Mouse (Mus musculus) forebrain, postnatal 0 days (tissue): ENCODE measurements around the gene Tmbim6. TPM values are rescaled to one million over a fixed set of nuclear protein-coding genes. Genes with fewer than 3 reads are reported as not detected.

Experiments
- ATAC-seq: fragments of 200-750 bp; cut with Nextera tagmentation; 2 replicates; pipeline ENCODE4 v1.8.0; 2017; ENCODE audit warnings: mild to moderate bottlenecking, moderate library complexity
- DNase-seq: peaks from one replicate; pipeline ENCODE4 v3.0.0-alpha.2; 2015
- H3K27ac ChIP-seq: fragments of 300-500 bp; sonication (generic); 2 replicates; pipeline ENCODE4 v1.5.1; 2014; ENCODE audit warnings: low read depth, mild to moderate bottlenecking, antibody characterized with exemption, low read length, moderate library complexity, mixed read lengths
- H3K27me3 ChIP-seq: fragments of 300-500 bp; sonication (generic); 2 replicates; pipeline ENCODE4 v1.6.1; 2014; ENCODE audit warnings: mild to moderate bottlenecking, low read length, mixed read lengths; ENCODE audit not compliant: insufficient read depth
- H3K36me3 ChIP-seq: fragments of 300-500 bp; sonication (generic); 2 replicates; pipeline ENCODE4 v1.6.1; 2014; ENCODE audit warnings: mild to moderate bottlenecking, moderate library complexity; ENCODE audit not compliant: insufficient read depth
- H3K4me1 ChIP-seq: fragments of 300-500 bp; sonication (generic); 2 replicates; pipeline ENCODE4 v1.6.1; 2014; ENCODE audit warnings: antibody characterized with exemption; ENCODE audit not compliant: insufficient read depth
- H3K4me2 ChIP-seq: fragments of 300-500 bp; sonication (generic); 2 replicates; pipeline ENCODE4 v1.6.1; 2014; ENCODE audit warnings: low read depth, mild to moderate bottlenecking, moderate library complexity
- H3K4me3 ChIP-seq: fragments of 300-500 bp; sonication (generic); 2 replicates; pipeline ENCODE4 v1.5.1; 2014; ENCODE audit warnings: low read depth, low read length, mixed read lengths
- H3K9ac ChIP-seq: fragments of 300-500 bp; sonication (generic); 2 replicates; pipeline ENCODE4 v1.6.1; 2014; ENCODE audit warnings: mild to moderate bottlenecking
- H3K9me3 ChIP-seq: fragments of 300-500 bp; sonication (generic); 2 replicates; pipeline ENCODE4 v1.6.1; 2016; ENCODE audit warnings: low read length
- CTCF ChIP-seq: sonication (generic); IDR thresholded peaks from 2 replicates; pipeline ENCODE4 v1.5.1; 2016; ENCODE audit warnings: antibody characterized with exemption, control low read depth, low read depth
- WGBS: fragments of 180-500 bp; shearing (Covaris S2); extraction: QIAGEN DNeasy Blood & Tissue Kit; methylation state at CpG from one replicate; pipeline ENCODE4 v1.1.7; 2014; 5-methylcytosine and 5-hydroxymethylcytosine counted together
- polyA plus RNA-seq: library from polyadenylated mRNA; unstranded; fragments of >200 nt; fragmentation: Nextera tagmentation; extraction: Ambion mirVana; gene quantifications from 2 replicates; pipeline ENCODE4 v1.2.1, GENCODE M21; 2015
- total RNA-seq: library from RNA; depleted of rRNA; stranded (reverse); fragments of >200 nt; gene quantifications from 2 replicates; pipeline ENCODE4 v1.2.3, GENCODE M21; 2014

Tmbim6 gene
- total and polyA plus RNA-seq, 2 experiments from 2014 or later = 234 to 312 TPM

DNA sequence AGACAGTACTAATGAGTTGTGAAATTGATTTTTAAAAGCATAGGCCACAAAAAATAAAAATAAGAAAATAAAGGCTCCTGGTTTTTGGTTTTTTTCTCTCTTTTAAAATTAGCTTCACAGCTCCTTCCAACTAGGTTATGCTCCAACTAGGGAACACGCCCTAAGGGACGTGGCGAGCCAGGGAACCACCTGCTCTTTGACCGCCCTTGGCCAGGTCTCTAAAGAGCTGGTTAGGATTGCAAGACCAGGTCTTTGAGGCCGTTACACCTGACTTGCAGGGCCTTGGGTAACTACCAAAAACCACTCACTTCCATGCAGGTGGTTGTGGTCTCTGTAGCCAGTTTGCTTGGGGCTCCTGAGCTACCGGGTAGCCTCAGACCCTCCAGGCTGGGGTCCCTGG is 707 bp upstream of the Tmbim6 start:
- TF ChIP-seq CTCF = no peak
- no peaks in the 10 kb centered on the region for H3K9me3 ChIP-seq
- DNase-seq (no peak), ATAC-seq (no peak)
- peaks cover 21% of the 10 kb centered on the region for H3K4me1 ChIP-seq
- H3K9ac ChIP-seq = peak overlapping the region; percentile 82; the same call in 1 of the 2 replicates
- peak overlapping the region; percentile 68 for H3K4me3 ChIP-seq
- H3K36me3 ChIP-seq = no peaks in the 10 kb centered on the region
- 77% methylated on average over 6 of the region's 6 CpGs for WGBS
- peak overlapping the region; percentile 61 for H3K4me2 ChIP-seq
- peak overlapping the region; percentile 70 for H3K27ac ChIP-seq
- no peaks in the 10 kb centered on the region for H3K27me3 ChIP-seq

- peak overlapping the region; percentile 82 for H3K9ac ChIP-seq
These were observed 937 bp downstream of the Tmbim6 start for GRCm38 (mm10) chr15:99393386-99394252.

GRCm38 (mm10) chr15:99396462-99396861 is 3.8 kb downstream of the Tmbim6 start:
- TF ChIP-seq CTCF = no peak
- Histone ChIP-seq H3K36me3 (no peaks in the 10 kb centered on the region), H3K4me3 (no peak overlapping the region), H3K27me3 (no peaks in the 10 kb centered on the region), H3K27ac (no peak overlapping the region), H3K9me3 (no peaks in the 10 kb centered on the region), H3K4me2 (no peak overlapping the region), H3K9ac (no peak overlapping the region), H3K4me1 (peaks cover 21% of the 10 kb centered on the region)
- ATAC-seq = no peak
- WGBS = 80% methylated on average over 1 of the region's 1 CpGs
- no peak for DNase-seq

More at GRCm38 (mm10) chr15:99393386-99394252, 937 bp downstream of the Tmbim6 start:
- Histone ChIP-seq H3K4me3 (peak overlapping the region; percentile 68), H3K4me1 (peaks cover 21% of the 10 kb centered on the region), H3K27ac (peak overlapping the region; percentile 93), H3K9me3 (no peaks in the 10 kb centered on the region), H3K36me3 (no peaks in the 10 kb centered on the region), H3K4me2 (peak overlapping the region; percentile 85), H3K27me3 (no peaks in the 10 kb centered on the region)
- TF ChIP-seq CTCF = no peak
- WGBS = 9% methylated on average over 24 of the region's 24 CpGs
- peak; percentile 6 for ATAC-seq
- no peak for DNase-seq

DNA sequence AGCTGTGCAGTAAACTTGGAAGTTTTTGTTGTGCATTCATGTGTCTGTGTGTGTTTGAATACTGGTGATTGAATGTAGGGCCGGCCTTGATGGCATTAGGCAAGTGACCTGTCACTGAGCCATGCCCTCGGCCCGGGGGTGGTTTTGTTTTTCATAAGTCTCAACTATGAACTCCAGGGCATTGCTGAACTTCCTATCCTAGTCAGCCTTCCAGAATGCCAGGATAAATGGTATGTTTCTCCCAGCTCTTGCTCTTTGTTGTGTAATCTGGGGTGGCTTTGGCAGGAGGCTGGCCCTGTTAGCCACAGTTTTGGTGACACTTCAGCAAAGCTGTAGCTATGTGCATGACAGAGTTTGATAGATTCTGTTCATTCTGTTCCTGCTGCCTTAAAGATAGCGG is 4.2 kb downstream of the Tmbim6 start:
- WGBS = 61% methylated on average over 4 of the region's 4 CpGs
- no peak for TF ChIP-seq CTCF
- no peak overlapping the region for H3K4me3 ChIP-seq
- H3K9me3 ChIP-seq = no peaks in the 10 kb centered on the region
- DNase-seq = no peak
- H3K4me1 ChIP-seq = peaks cover 21% of the 10 kb centered on the region
- no peaks in the 10 kb centered on the region for H3K27me3 ChIP-seq
- H3K4me2 ChIP-seq = no peak overlapping the region
- no peak for ATAC-seq
- 0 out of 2 replicates have a peak, but pooled peaks cover under 1% of the 10 kb centered on the region for H3K36me3 ChIP-seq
- H3K27ac ChIP-seq = no peak overlapping the region
- no peak overlapping the region for H3K9ac ChIP-seq

DNA sequence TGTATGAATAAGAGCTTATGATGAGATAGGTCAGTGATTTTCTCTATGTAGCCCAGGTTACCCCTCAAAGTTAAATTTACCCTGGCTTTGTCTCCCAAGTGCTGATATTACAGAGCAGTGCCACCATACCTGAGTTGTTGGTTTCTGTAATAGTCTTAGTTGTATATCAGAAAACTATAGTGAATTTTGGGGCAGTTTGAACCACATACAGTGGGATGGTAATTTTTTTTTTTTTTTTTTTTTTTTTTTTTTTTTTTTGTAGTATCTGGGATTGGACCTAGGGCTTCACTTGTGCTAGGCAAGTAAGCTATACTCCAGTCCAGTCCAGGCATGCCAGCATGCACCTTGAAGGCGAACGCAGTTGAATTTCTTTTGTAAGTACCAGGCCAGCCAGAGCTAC is 4.9 kb downstream of the Tmbim6 start:
- Histone ChIP-seq H3K4me3 (no peak overlapping the region), H3K4me2 (no peak overlapping the region), H3K27ac (no peak overlapping the region), H3K36me3 (peaks cover 8% of the 10 kb centered on the region; the same call in 1 of the 2 replicates), H3K9ac (no peak overlapping the region), H3K27me3 (no peaks in the 10 kb centered on the region), H3K4me1 (peaks cover 17% of the 10 kb centered on the region; the same call in 1 of the 2 replicates), H3K9me3 (no peaks in the 10 kb centered on the region)
- DNase-seq (no peak), ATAC-seq (no peak)
- TF ChIP-seq CTCF = no peak
- WGBS = 91% methylated on average over 2 of the region's 2 CpGs

DNA sequence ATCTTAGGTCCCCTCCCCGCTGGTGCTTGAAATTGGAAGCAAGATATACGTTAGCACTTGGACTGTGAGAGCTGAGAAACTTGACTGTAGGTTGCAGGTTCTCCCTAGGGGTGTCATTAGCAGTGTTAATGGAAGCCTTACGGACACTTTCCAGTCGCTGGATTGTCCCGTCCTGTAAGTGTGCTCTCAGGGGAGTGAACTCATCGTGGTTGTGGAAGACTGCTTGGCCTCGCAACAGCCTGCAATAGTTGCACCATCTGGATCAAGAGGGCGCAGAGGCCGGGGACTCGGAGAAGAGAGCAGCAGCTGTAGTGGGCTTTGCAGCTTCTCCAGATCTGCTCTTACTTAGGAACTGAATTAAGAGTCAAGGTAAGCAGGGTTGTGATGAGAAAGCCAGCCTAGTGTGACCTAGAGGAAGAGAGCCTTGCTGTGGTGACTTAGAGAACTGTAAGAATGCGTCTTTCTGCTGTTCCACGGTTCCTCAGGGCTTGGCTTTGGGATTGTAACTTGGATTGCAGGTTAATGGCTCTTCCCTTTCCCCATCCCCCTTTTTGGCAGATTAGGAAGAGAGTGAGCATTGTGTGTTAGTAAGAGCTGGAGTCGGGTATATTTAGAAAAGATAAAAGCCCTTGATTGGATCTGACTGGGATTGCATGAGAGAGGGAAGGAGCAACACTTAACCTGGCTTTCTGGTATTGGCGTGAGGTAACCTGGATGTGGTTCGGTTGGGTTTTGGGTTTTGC is 7.0 kb downstream of the Tmbim6 start:
- Histone ChIP-seq H3K9me3 (no peaks in the 10 kb centered on the region), H3K9ac (no peak overlapping the region), H3K4me2 (no peak overlapping the region), H3K4me1 (0 out of 2 replicates have a peak, but pooled peaks cover 9% of the 10 kb centered on the region), H3K27ac (no peak overlapping the region), H3K36me3 (peaks cover 27% of the 10 kb centered on the region), H3K27me3 (no peaks in the 10 kb centered on the region), H3K4me3 (no peak overlapping the region)
- no peak for TF ChIP-seq CTCF
- 79% methylated on average over 15 of the region's 15 CpGs for WGBS
- DNase-seq (no peak), ATAC-seq (no peak)

DNA sequence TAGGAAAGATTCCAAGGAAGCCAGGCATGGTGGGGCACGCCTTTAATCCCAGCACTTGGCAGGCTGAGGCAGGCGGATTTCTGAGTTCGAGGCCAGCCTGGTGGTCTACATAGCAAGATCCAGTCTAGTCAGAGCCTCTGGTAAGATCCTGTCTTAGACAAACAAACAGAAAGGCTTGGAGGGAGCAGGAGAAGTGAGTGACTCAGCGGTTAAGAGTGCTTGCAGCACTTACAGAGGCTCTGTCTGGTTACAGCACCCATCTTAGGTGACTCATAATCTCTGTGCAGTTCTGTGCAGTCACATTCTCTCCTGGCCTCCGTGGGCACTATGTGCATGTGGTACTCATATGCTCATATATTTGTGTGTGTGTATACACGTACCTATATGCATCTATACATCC is 7.9 kb downstream of the Tmbim6 start:
- peaks cover 36% of the 10 kb centered on the region for H3K36me3 ChIP-seq
- H3K4me3 ChIP-seq = no peak overlapping the region
- no peak overlapping the region for H3K4me2 ChIP-seq
- TF ChIP-seq CTCF = no peak
- no peaks in the 10 kb centered on the region for H3K4me1 ChIP-seq
- ATAC-seq (no peak), DNase-seq (no peak)
- no peak overlapping the region for H3K9ac ChIP-seq
- H3K27me3 ChIP-seq = no peaks in the 10 kb centered on the region
- 91% methylated on average over 6 of the region's 6 CpGs for WGBS
- H3K27ac ChIP-seq = no peak overlapping the region
- H3K9me3 ChIP-seq = no peaks in the 10 kb centered on the region
